Mouse (Mus musculus) gastrocnemius, postnatal 10 days (tissue): ENCODE measurements around the gene Ddx39. TPM values are rescaled to one million over a fixed set of nuclear protein-coding genes. Genes with fewer than 3 reads are reported as not detected.

Experiments used
- DNase-seq: peaks from one replicate; pipeline ENCODE4 v3.0.0; 2021; ENCODE audit warnings: mixed read lengths
- total RNA-seq, 2 experiments: library from RNA; stranded (reverse); gene quantifications; 2 replicates each; pipeline ENCODE4 v1.2.3; 2021

Ddx39 gene
- total RNA-seq, 2 experiments from 2014 or later = 19.4 to 20.6 TPM

DNA sequence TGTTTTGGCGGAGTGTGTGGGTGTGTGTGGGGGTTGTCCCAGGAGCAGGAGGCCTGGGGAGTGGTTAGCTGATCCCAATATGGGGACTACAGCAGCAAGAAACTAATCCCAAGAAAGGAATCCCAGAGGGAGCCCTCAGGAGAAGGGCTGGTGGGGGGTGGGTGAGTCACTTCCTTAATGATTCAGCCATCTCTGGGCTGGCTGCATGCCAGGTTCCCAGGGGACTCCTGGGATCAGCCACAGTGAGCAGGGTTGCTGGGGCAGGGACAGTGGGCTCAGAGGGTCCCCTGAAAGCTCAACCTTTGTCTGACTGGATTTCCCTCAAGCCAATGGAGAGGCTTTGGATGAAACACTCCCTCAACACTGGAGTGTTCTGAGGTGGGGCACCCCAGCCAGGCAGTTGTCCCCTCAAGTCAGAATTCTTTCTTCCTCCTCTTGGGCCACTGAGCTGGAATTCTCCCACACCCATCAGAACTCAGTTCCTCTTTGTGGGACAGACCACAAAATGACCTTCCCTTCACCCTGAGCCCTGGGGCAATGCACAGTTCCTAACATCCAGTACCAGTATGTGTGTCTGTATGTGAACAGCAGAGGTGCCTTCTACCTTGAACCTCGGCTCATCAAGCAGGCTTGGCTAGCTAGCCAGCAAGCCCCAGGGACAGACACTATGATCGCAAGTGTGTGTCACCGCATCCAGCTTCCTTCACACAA is 23.0 kb downstream of the Ddx39 start:
- DNase-seq = peak; percentile 60

DNA sequence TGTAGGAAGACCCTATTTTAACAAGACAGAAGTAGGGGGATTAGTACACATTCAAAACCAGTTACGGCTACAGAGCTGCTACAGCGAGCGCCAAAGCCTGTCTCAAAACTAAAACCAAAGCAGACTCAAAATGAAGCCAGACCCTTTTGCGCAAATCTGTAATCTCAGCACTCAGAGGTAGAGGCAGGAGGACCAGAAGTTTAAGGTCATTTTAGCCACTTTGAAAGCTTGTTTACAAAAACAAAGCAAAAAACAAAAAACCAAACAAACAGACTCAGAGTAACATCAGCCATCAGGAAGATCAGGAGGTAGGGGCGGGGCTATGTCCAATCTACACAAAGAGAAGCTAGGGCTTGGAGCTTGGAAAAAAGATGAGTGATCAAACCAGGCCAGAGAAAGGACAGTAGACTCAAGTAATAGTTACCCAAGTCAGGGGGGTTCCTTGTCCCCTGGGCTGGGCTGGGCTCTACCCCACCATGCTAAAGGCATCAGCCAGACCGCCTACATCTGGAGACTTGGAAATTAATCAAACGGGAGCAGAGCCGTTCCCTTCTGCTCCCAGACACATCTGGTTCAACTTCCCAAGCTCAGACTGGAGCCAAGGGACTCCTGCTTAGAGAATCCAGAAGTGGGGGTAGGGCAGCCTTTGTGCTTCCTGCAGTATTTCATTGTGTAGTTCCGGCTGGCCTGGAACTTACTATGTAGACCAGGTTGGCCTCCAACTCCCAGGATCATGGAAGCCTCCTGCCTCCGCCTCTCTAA is 24.2 kb downstream of the Ddx39 start:
- DNase-seq = no peak

DNA sequence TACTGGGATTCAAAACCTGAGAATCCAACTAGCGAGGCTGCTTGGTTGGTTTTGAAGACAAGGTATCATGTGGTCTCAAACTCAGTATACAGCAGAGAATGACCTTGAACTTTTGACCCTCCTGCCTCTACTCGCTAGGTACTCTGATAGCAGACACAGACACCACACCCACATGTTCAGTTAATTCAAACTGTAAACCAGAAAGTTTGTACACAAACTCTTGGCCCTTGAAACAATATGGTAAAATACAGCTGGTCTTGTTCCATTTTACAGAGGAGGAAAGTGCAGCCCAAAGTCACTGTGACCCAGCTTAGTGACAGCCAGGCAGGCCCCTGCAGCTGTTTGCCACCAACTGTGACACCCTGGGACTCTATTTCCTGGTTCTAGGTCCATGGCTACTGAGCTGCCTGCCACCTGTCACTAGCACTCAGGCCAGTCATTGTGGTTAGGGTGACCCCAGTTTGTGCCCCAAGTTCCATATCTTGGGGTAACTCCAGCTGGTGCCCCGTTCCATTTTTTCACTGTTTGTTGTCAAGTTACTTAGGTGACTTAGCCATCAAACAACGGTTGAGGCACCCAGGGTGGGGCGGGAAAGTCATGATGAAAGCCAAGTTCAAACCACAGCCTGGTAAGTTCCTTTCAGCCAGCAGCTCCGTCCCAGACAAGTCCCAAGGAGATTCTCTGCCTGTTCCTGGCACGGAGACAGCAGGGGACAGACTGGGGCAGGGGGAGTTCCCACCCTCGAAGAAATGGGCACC is 24.9 kb downstream of the Ddx39 start:
- DNase-seq = no peak

DNA sequence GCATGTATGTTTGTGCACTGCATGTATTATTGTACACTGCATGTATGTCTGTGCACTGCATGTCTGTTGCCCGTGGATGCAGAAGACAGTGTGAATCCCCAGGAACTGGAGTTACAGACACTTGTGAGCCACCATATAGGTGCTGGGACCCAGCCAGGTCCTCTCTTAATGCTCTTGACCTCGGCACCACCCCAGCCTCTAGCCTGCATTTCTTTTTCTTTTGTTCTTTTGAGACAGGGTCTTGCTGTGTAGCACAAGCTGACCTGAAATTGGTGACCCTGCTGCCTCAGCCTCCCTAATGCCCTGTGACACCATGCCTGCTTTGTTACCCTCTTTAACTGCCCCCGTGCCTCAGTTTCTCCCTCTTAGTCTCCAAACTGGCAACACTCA is 25.6 kb downstream of the Ddx39 start:
- no peak for DNase-seq

DNA sequence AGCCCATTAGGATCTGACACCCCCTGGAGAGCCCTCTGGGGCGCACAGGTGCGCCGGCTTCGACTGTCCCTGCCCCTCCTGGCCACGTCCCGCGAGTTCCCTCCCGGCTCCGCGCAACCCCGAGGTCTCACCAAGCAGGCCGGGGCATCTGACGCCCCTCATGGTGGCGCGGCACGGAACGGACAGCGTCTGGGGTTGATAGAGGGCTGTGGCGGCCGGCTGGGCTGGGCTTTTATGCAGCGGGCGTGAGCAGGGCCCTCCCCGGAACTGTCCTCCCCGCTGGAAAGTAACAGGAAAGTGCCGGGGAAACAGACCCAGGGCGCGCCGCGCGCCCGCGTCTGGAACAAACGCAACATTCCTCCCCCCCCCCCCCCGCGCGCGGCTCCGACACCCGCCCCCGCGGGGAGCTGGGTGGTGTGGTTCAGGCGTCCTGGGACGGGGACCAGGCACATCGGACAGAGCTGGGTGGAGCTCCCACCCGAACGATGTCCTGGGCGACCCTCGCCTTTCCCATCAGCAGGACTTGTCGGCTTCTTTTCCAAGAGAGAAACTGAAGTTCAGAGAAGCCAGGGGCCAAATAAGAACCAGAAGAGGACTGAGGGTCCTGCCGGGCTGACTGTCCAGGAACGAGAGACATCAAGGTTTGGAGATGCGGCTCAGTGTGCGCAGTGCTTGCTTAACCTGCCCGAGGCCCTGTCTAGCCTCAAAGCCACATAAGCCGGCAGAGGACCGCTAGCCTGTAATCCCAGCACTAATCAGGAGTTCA is 26.2 kb downstream of the Ddx39 start, which contains the start of gene Adgre5:
Gene Adgre5, minus strand, starts transcription at position 351 of the 766 bp plus-strand sequence.
- peak; percentile 81 for DNase-seq

DNA sequence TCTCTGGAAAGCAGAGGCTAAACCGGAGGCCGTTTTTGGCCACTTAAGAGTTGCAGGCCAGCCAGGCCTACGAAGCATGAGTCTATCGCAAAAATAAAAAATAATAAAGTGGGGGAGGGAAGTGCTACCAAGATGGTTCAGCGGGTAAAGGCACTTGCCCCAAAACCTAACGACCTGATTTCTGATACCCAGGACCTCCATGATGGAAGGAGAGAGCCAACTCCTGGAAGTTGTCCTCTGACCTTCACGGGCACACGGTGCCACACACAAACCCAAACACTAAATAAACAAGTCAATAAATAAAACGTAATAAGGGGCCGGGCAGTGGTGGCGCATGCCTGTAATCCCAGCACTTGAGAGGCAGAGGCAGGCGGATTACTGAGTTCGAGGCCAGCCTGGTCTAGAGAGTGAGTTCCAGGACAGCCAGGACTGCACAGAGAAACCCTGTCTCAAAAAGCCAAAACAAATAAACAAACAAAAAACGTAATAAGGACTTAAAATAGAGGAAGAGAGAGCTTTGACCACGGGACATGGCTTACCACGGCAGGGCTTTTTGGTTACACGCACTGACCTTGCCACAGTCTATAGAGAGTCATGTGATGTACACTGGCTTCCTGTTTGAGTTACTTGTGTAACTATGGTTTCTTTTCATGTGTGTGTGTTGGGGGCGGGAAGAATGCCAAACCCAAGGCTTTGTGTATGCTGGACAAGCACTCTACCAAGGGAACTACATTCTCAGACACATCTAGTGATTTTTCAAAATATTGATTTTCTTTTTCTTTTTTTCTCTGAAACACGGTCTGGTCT is 27.1 kb downstream of the Ddx39 start:
- no peak for DNase-seq

DNA sequence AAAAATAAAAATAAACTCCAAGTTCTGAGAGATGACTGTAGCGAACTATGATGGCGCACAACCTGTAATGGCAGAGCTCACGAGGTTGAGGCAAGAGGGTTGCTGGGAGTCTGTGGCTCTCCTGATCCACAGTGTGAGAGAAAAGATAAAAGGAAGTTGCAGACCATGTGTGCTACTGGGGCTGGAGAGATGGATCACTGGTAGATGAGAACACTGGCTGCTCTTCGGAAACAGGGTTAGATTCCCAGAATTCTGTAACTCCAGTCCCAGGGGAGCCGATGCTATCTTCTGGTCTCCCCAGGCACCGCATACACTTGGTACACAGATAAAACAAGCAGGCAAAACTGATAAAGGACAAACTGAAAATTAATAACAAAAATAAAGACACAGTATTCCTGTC is 28.0 kb downstream of the Ddx39 start:
- no peak for DNase-seq

DNA sequence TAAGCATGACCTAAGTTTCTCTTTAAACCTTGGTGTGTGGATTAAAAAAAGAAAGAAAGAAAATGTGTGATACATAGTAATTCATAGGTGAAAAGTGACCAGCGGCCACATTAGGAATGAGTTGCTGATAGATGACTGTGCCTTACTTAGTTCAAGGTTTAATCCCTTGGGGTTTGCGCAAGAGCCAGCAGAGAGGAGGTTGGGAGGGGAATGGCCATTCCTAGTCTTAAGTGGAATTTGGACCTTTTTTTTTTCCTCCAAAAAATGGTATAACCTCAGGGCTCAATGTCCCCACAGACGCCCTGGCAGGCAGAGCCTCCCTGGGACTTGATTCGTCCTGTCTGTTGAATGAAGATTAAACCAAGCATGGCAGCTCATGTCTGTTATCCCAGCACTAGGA is 29.1 kb downstream of the Ddx39 start:
- no peak for DNase-seq

DNA sequence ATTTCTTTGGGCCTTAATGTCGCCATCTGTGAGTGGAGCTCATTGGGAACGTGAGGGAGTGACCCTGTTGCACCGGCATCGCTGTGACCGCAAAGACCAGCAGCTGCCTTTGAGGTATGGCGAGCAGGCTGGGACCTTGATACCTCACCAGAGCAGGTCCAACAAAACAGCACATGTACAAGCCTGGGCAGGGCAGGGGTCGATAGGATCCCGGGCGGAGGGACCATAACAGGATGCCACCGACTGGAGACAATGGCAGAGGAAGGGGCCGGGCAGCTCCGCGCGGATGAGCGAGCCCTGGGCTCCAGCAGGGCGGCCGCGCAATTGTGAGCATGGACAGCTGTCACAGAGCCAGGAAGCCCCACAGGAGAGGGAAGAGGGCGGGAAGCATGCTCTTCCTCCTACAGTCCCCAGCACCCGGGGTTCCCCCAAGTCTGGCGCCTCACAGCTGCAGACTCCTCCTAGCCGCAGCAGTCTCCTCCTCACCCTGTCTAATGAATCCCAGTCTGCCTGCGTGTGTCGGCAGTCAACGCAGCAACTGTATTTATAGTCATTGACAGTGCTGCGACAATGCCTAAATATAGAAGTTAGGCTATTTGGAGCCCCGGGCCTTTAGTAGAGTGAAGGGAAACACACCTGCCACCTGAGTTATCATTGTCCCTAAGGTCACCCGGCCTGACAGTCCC is 32.8 kb downstream of the Ddx39 start:
- peak; percentile 59 for DNase-seq

DNA sequence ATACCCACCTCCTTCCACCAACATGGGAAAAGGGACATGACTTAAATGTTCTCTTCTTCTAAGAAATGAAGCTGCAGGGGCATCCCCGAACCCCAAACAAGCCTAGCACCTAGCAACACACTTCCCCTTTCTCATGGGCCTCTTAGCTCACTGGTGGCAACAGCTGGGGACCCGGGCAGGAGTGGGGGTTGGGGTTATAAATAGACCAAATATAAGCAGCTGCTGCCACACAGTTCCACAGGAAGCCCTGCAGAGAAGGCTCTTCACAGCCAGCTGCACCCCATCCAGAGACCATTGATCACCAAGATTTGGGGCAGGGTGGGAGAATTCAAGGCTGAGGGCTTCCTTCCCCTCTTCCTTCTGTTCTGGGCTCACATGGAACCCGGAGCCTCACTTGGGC is 33.7 kb downstream of the Ddx39 start:
- peak; percentile 39 for DNase-seq

DNA sequence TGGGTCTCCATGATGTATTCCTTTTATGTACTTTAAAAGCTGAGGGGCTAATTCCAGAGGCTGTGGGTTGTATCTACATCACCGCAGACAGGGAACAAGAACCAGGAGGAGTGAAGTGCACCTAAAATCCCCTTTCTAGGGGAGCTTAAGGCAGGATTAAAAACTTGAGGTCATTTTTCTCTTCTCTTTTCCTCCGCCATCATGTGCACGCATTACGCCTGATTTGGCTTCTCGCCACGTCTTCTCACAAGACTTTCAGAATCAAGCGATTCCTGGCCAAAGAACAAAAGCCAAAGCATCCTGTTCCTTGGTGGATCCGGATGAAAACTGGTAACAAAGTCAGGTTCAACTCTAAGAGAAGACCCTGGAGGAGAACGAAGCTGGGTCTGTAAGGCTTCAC is 34.3 kb downstream of the Ddx39 start:
- DNase-seq = no peak

DNA sequence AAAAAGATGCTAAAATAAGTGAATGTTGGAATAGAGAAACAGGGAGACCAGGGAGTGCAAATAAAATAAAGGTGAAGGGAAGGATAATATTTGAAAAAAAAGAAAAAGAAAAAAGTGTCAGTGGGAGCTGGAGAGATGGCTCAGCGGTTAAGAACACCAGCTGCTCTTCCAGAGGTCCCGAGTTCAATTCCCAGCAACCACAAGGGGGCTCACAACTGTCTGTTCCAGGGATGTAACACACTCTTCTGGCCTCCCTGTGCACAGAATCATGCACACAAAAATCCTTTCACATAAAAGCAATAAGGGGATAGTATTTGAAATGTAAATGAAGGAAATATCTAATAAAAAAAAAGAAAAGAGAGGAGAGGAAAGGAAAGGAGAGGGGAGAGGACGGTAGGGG is 39.2 kb downstream of the Ddx39 start:
- no peak for DNase-seq

DNA sequence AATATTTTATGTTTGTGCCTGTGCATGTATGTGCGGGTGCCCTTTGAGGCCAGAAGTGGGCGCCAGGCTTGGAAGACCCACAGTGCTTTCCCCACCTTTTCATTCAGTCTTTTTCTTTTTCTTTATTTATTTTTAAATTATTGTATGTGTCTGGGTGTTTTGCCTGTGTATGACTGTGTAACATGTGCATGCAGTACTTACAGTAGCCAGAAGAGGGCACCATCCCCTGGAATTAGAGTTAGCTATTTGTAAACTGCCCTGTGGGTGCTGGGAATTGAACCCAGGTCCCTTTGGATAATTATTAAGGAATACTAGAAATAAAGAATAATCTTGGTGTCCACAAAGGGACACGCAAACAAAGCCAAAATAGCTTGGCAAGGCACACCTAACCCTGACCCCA is 41.3 kb downstream of the Ddx39 start:
- DNase-seq = no peak

DNA sequence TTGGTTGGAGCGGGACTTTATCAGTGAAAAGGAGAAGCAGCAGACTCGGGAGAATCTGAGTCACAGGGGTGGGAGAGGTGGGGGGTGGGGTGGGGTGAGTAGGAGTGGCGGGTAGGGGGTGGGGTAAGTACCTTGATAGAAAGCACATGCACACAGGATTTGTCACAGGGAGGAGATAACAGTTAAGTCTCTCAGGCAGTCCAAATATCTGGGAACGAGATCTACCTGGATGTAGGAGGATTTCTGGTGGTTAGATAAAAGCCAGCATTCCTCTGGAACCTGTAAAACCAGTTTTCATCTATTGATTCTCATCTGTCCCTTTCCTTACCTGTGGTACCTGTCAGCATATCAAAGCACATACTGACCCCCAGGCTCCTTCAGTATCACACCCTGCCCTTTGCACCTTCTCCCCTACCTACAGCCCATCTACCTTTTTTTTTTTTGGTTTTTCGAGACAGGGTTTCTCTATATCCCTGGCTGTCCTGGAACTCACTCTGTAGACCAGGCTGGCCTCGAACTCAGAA is 42.2 kb downstream of the Ddx39 start:
- no peak for DNase-seq

DNA sequence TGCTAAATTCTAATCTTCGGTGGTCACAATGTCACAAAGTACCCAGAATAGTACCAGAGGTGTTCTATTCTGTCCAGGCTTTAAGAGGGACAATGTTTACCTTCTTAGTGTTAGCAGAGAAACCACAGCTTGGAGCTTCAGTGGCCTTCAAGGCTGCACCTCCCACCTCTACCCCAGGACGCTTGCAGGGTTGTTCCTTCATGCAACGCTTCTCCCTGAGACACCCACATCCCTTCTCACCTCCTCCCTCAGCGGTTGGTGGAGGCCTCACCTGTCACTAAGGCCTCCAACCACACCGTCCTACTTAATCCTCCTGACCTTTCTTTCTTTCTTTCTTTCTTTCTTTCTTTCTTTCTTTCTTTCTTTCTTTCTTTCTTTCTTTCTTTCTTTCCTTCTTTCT is 43.3 kb downstream of the Ddx39 start:
- no peak for DNase-seq

DNA sequence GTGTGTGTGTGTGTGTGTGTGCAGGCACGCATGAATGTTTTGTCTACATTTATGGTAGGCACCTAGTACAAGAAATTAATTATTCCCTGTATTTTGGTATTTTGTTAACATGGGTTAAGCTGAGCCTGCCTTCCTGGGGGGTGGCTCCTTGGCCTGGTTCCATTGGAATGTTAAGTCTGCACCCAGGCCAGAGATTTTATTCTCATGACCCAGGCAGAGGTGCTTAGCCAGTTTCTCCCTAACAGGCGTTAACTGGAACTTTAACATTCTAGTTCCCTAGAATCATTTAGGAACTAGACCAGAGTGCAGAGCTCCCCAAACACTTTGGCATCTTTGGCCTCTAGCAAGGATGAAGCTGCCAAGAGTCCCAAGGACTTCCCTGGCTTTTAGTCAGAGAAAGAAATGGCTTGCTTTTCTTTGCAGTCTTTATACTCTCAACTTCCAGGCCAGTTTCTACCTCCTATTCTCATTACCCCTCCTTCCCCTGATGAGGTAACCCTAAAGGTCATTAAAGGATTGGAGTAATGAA is 44.3 kb downstream of the Ddx39 start:
- no peak for DNase-seq

DNA sequence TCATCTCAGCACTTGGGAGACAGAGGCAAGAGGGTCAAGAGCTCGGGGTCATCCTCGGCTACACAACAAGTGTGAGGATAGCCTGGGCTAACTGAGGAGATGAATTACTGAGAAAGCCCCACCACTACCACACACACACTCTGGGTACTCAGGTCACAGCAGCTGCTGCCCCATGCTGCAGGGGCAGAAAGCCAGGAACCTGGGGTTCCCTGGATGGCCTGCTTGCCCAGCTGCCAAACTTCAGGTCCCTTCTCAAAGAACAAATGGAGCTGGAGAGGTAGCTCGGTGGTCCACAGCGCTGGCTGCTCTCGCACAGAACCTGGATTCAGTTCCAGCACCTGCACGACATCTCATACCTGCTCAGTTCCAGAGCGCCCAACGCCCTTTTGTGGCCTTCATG is 49.1 kb downstream of the Ddx39 start:
- no peak for DNase-seq

DNA sequence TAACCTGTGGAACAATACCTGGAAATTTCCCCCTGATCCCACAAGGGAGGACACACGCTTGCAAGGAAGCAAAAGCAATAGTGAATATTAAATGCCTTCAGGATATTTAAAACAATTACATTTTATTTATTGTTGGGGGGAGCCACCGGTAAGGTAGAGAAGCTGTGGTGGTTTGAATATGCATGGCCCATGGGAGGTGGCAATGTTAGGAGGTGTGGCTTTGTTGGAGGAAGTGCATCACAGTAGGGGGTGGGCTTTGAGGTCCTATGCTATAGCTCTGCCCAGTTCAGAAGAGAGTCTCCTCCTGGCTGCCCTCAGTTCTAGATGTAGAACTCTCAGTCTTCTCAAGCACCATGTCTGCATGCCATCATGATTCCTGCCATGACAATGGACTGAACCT is 49.7 kb downstream of the Ddx39 start:
- DNase-seq = no peak

DNA sequence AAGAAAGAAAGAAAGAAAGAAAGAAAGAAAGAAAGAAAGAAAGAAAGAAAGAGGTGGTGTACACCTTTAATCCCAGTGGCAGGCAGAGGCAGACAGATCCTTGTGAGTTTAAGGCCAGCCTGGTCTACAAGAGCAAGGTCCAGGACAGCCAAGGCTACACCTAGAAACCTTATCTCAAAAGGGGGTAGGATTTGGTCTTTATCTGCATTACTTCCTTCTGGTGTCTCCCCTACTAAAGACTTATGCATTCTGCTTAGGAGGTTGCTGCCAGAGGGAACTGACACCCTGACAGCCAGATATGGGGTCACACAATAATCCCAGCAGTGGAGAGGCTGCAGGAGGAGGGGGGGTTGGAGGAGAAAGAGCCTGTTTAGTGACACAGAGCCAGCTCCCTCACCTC is 50.7 kb downstream of the Ddx39 start:
- no peak for DNase-seq

DNA sequence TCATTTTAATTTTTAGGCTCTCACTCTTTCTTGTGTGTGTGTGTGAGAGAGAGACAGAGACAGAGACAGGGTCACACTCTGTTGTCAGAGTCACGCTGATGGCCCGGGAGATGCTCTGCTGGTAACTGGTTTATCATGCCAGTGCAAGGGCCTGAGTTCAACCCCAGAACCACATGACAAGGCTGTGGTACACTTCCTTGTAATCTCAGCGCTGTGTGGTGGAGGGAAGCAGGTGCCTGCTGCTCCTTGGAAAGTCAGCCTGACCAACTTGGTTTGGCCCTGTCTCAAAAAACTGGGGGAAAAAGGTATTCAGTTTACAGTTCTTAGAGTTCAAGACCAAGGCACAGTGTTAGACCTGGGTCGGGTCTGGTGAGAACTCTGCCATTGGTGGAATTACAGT is 52.5 kb downstream of the Ddx39 start:
- DNase-seq = no peak
